Mouse (Mus musculus): Measurements from ENCODE around the gene Vmn1r38.
"Not testable (repeated sequence)": the region's sequence is repeated elsewhere in the genome, so short reads cannot be mapped to it uniquely, and the experiment has no call there.

Gene Vmn1r38

DNA sequence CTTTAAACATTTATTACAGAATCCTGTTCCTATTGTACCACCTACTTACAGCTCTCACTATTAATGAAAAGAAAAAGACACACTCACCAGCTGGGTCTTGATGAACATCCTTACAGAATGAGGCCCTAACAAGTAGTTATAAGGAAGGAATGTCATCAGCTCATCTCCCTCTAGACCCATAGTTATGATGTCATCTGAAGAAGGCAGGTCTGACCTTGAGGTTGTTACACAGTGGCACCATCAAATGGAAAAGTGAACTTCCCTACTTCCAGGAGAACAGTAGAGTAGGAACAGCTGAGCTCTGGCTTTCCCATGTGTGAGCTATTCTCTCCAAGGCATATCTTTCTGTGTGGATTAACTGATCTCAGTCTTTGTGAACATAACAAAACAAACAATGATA is at the start of gene Vmn1r38:
Gene Vmn1r38, minus strand, starts transcription at position 101 of the 400 bp plus-strand sequence.
- not testable (repeated sequence) for DNase-seq (ENCODE audit: low spot score)

DNA sequence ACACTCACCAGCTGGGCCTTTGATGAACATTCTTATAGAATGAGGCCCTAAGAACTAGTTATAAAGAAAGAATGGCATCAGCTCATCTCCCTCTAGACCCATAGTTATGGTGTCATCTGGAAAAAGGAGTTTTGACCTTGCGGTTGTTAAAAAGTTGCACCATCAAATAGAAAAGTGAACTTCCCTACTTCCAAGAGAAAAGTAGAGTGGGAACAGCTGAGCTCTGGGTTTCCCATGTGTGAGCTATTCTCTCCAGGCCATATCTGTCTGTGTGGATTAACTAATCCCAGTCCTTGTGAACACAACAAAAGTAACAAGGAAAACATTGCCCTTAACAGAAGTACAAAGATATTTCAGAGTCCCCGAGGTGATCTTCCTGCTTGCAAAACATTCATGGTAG is 28.1 kb upstream of the Vmn1r38 start, which contains the start of gene Vmn1r39:
Gene Vmn1r39, minus strand, starts transcription at position 101 of the 400 bp plus-strand sequence.
- no peak for DNase-seq (ENCODE audit: low spot score)

- no peak for DNase-seq (ENCODE audit: low spot score)
Measured at GRCm38 (mm10) chr6:66806311-66806710, 23.9 kb upstream of the Vmn1r38 start.

DNA sequence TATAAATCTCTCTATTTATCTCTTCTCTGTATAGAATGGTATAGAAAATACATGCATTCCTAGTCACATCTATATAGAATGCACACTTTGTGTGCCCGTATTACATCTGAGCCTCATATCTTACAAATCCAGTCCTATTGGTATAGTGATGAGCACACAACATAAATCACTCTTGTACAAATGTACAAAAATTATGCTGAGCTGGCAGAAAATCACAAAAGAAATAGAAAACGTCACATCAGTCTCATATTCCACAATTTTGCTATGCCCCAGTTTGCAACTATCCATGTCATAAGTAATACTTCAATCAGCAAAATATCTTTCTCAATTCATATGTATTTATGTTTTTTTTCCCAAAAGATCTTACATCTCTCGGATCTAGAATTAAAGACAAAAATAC is 23.3 kb upstream of the Vmn1r38 start:
- DNase-seq (ENCODE audit: low spot score), result no peak

DNA sequence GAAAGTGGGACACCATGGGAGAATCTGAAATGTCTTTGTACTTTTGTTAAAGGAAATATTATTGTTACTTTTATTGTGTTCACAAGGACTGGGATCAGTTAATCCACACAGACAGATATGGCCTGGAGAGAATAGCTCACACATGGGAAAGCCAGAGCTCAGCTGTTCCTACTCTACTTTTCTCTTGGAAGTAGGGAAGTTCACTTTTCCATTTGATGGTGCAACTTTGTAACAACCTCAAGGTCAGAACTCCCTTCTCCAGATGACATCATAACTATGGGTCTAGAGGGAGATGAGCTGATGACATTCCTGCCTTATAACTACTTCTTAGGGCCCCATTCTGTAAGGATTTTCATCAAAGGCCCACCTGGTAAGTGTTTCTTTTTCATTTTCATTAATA is 53.3 kb downstream of the Vmn1r38 start, which contains the start of gene Vmn1r37:
Gene Vmn1r37, plus strand, starts transcription at position 301 of the 400 bp plus-strand sequence.
- not testable (repeated sequence) for DNase-seq (ENCODE audit: low spot score)
